Mouse (Mus musculus) cortical plate, adult 2 months (tissue): Measurements from ENCODE around the gene Scyl3.

Experiments
- CTCF ChIP-seq: fragments of 200-500 bp; IDR thresholded peaks from 2 replicates; pipeline ENCODE4 v1.5.1; 2011; ENCODE audit warnings: mild to moderate bottlenecking, control low read depth, low read length; ENCODE audit not compliant: insufficient read depth; ENCODE audit errors: extremely low read depth
- POLR2A ChIP-seq: fragments of 200-500 bp; IDR thresholded peaks from 2 replicates; pipeline ENCODE4 v1.6.1; 2011; ENCODE audit warnings: mild to moderate bottlenecking, low read length, control low read depth; ENCODE audit not compliant: insufficient read depth; ENCODE audit errors: extremely low read depth

DNA sequence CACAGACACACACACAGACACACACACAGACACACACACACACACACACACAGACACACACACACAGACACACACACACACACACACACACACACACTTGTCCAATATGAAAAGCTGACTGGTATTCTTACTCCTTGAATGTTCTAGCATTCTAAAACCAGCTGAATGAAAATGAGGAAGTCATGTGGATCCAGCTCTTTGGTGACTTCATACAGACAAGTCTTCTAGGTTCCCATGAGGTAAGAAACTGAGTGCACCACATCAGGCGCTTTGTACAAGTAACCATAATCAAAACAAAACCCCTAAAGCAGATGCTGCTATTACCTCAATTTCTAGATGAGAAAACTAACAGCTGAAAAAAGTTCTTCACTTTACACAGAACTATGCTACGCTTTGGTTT lies 46.2 kb downstream of the Scyl3 start:
- TF ChIP-seq CTCF (no peak), POLR2A (no peak)
